Mouse (Mus musculus) liver, embryonic 14.5 days (tissue): ENCODE results near the gene Fam84a. TPM values are rescaled to one million over a fixed set of nuclear protein-coding genes. Genes with fewer than 3 reads are reported as not detected.

ENCODE experiments used
- ATAC-seq: fragments of 200-750 bp; cut with Nextera tagmentation; 2 replicates; pipeline ENCODE4 v1.8.0; 2017; ENCODE audit warnings: moderate number of reproducible peaks, mild to moderate bottlenecking, moderate library complexity; ENCODE audit not compliant: insufficient read depth
- DNase-seq, 3 experiments: peaks; one replicate each; pipeline ENCODE4 v3.0.0-alpha.2; 2012 to 2013; ENCODE audit warnings: low read depth in 3 of 3, low spot score in 3 of 3
- H3K27ac ChIP-seq: fragments of 300-500 bp; sonication (generic); 2 replicates; pipeline ENCODE4 v1.5.1; 2014; ENCODE audit warnings: moderate library complexity, mild to moderate bottlenecking, control low read depth, inconsistent platforms
- H3K27me3 ChIP-seq: fragments of 300-500 bp; sonication (generic); 2 replicates; pipeline ENCODE4 v1.6.1; 2014; ENCODE audit warnings: mild to moderate bottlenecking, low read length, moderate library complexity; ENCODE audit not compliant: control insufficient read depth, insufficient read depth
- H3K36me3 ChIP-seq: fragments of 300-500 bp; sonication (generic); replicated peaks from 2 replicates; pipeline ENCODE4 v1.6.1; 2014; ENCODE audit warnings: low read depth; ENCODE audit not compliant: control insufficient read depth, insufficient read depth
- H3K4me1 ChIP-seq, 2 experiments: fragments of 200-500 bp in 1 of 2; fragments of 300-500 bp in 1 of 2; sonication (generic) in 1 of 2; replicated peaks; 2 replicates each; pipeline ENCODE4 v1.6.1; 2012 to 2014; ENCODE audit warnings: antibody characterized with exemption in 1 of 2, inconsistent platforms in 1 of 2, low read length in 1 of 2; ENCODE audit not compliant: control insufficient read depth in 2 of 2, insufficient read depth in 2 of 2
- H3K4me2 ChIP-seq: fragments of 300-500 bp; sonication (generic); 2 replicates; pipeline ENCODE4 v1.6.1; 2014; ENCODE audit warnings: low read depth, mild to moderate bottlenecking, control low read depth, moderate library complexity
- H3K4me3 ChIP-seq, 2 experiments: fragments of 200-500 bp in 1 of 2; fragments of 300-500 bp in 1 of 2; sonication (generic) in 1 of 2; 2 replicates each; pipeline ENCODE4 v1.5.1; 2012 to 2014; ENCODE audit warnings: low read depth in 2 of 2, low read length in 2 of 2, mild to moderate bottlenecking in 2 of 2, control low read depth in 1 of 2, inconsistent platforms in 1 of 2, moderate library complexity in 1 of 2; ENCODE audit not compliant: insufficient read depth in 1 of 2
- H3K9ac ChIP-seq: fragments of 300-500 bp; sonication (generic); replicated peaks from 2 replicates; pipeline ENCODE4 v1.6.1; 2014; ENCODE audit warnings: mild to moderate bottlenecking, control low read depth, moderate library complexity
- H3K9me3 ChIP-seq: fragments of 300-500 bp; sonication (generic); 2 replicates; pipeline ENCODE4 v1.6.1; 2016; ENCODE audit warnings: low read length, mixed read lengths; ENCODE audit not compliant: control insufficient read depth
- CTCF ChIP-seq: IDR thresholded peaks from 2 replicates; pipeline ENCODE4 v1.5.1; 2016; ENCODE audit warnings: antibody characterized with exemption, low read depth, control low read depth
- EP300 ChIP-seq: IDR thresholded peaks from 2 replicates; pipeline ENCODE4 v1.6.1; 2016; ENCODE audit warnings: antibody characterized with exemption, low read depth
- WGBS: fragments of 180-500 bp; shearing (Covaris S2); extraction: QIAGEN DNeasy Blood & Tissue Kit; methylation state at CpG from one replicate; pipeline ENCODE4 v1.1.7; 2014; ENCODE audit not compliant: insufficient replicate concordance; 5-methylcytosine and 5-hydroxymethylcytosine counted together
- polyA plus RNA-seq, 2 experiments: library from polyadenylated mRNA; depleted of rRNA in 1 of 2; stranded (reverse) in 1 of 2; unstranded in 1 of 2; fragments of >200 nt; fragmentation: Nextera tagmentation in 1 of 2; extraction: Ambion mirVana in 1 of 2; gene quantifications; 2 replicates each; pipeline versions ENCODE4 v1.2.1 to v1.2.3; 2012 to 2014

Fam84a gene
- polyA plus RNA-seq, 2 experiments = 0.47 to 0.79 TPM

DNA sequence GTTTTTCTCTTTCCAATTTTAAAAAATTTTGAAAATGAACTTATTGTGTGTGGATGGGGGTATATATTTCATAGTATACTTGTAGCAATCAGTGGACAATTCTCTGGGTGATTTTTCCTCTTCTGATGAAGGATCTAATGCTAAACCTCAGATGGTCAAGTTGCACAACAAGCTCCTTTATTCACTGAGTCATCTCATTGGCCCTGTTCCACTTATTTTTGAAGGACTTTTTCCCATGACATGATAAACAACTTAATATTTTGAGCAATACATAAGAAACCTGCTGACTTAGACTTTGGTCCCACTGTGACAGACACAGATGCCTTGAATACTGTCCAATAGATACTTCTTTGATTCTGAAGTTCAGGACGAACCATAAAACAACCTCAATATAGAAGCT lies 14.8 kb downstream of the Fam84a start:
- DNase-seq (no peak), ATAC-seq (no peak)
- Histone ChIP-seq H3K27ac (no peak overlapping the region), H3K9me3 (no peaks in the 10 kb centered on the region), H3K27me3 (no peaks in the 10 kb centered on the region), H3K4me2 (no peak overlapping the region), H3K9ac (no peak overlapping the region), H3K4me3 (no peak overlapping the region), H3K36me3 (no peaks in the 10 kb centered on the region), H3K4me1 (no peaks in the 10 kb centered on the region)
- no peak for TF ChIP-seq EP300
- no peak for TF ChIP-seq CTCF
- 63% methylated on average over 1 of the region's 1 CpGs for WGBS

DNA sequence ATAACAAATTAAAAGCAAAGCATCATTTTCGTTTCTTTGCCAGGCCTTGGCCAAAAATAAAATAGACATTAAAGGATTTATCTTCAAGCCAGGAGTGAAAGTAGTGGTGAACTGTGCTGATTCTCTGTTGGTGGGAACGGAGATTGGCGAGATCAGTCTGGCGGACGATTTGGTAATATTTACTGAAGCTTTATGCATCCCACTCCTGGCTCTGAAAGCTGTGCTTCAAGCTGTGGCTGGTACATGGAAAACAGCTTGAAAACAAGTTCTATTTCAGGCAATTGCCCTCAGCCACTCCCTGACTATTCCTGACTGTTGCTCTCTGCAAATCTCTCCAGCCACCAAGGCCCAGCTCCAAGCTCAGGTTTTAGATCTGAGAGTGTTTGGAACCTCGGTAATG lies 37.1 kb downstream of the Fam84a start:
- no peak overlapping the region for H3K4me3 ChIP-seq
- DNase-seq (no peak), ATAC-seq (no peak)
- H3K4me2 ChIP-seq = no peak overlapping the region
- TF ChIP-seq CTCF (no peak), EP300 (no peak)
- no peak overlapping the region for H3K9ac ChIP-seq
- H3K27ac ChIP-seq = no peak overlapping the region
- WGBS = 73% methylated on average over 6 of the region's 6 CpGs
- H3K27me3 ChIP-seq = no peaks in the 10 kb centered on the region
- H3K4me1 ChIP-seq = no peaks in the 10 kb centered on the region
- no peaks in the 10 kb centered on the region for H3K9me3 ChIP-seq
- H3K36me3 ChIP-seq = no peaks in the 10 kb centered on the region

DNA sequence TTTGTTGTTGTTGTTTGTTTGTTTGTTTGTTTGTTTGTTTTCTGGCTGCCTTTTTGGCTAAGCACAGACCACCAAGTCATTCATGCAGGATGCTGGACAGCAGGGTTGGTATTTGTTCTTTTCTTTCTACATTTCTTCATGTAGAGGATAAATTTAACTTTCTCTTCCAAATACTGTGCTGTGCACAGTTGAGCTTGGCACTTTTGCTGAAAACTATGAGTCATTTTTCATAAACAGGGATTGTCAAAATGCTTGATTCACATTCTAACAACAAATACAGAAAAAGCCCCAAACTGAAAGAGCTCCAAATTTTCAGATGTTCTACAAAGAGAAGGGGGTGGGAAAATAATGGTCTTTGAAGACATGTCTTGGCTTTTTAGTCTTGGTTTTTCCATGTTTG lies 54.9 kb downstream of the Fam84a start:
- no peak for ATAC-seq
- H3K4me2 ChIP-seq = no peak overlapping the region
- no peak overlapping the region for H3K27ac ChIP-seq
- no peak overlapping the region for H3K9ac ChIP-seq
- no peaks in the 10 kb centered on the region for H3K27me3 ChIP-seq
- H3K4me3 ChIP-seq = no peak overlapping the region
- H3K36me3 ChIP-seq = no peaks in the 10 kb centered on the region
- H3K9me3 ChIP-seq = no peaks in the 10 kb centered on the region
- no peak for DNase-seq
- TF ChIP-seq CTCF = no peak
- TF ChIP-seq EP300 = no peak
- H3K4me1 ChIP-seq = no peaks in the 10 kb centered on the region
